Mouse (Mus musculus): ENCODE data around the gene Aspdh. TPM values are rescaled to one million over a fixed set of nuclear protein-coding genes. Genes with fewer than 3 reads are reported as not detected.

Aspdh gene
- polyA plus RNA-seq, 1 experiment: 8.7 TPM

DNA sequence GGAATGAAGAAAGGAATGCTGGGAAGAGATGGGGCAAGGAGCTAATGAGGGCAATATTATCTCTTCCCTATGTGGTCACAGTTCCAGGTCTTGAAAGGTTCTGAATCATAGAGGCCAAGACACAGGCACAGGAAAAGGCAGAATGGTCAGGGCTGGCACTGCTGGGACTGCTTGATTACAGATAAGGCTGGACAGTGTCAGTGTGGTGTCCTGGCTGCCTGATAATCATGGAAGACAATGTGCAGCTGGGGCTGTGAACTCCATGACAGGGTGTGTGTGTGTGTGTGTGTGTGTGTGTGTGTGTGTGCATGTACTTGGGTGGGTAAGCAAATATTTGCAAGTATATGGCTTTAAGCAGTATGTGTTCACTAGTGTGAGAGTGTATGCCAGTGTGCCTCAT lies 42.3 kb downstream of the Aspdh start:
- Histone ChIP-seq H3K4me3 (ENCODE audit: insufficient read depth, low read length) (no peak overlapping the region), H3K27ac (ENCODE audit: insufficient read depth, low read length) (no peak overlapping the region), H3K4me1 (ENCODE audit: control insufficient read depth, insufficient read depth, low read length) (no peaks in the 10 kb centered on the region)
- no peak for TF ChIP-seq POLR2A (IDR thresholded peaks at IDR 0.05; ENCODE audit: extremely low read depth, insufficient read depth, low read length)
- TF ChIP-seq CTCF (IDR thresholded peaks at IDR 0.05; ENCODE audit: extremely low read depth, insufficient read depth, low read length): no peak

Other genes with a start within 250 kb of the Aspdh start
- gene Klk1b5, start 249.4 kb upstream of the Aspdh start, polyA plus RNA-seq (2012; rRNA removed): not detected in 2 replicates
- gene Klk1, start 240.0 kb upstream of the Aspdh start, polyA plus RNA-seq (2012; rRNA removed): not detected in 2 replicates
- gene Gm36864, start 229.2 kb upstream of the Aspdh start, polyA plus RNA-seq (2012; rRNA removed): not detected in 2 replicates
- 2.3 and 2.9 TPM in 2 replicates for gene 1700028J19Rik, start 218.7 kb upstream of the Aspdh start, polyA plus RNA-seq (2012; rRNA removed)
- 105 TPM in 2 replicates for gene 2410002F23Rik, start 218.7 kb upstream of the Aspdh start, polyA plus RNA-seq (2012; rRNA removed)
- gene Acp4, start 208.0 kb upstream of the Aspdh start, polyA plus RNA-seq (2012; rRNA removed): not detected in 2 replicates
- gene Gm15517, start 203.9 kb upstream of the Aspdh start, polyA plus RNA-seq (2012; rRNA removed): not detected in 2 replicates
- gene Clec11a, start 158.5 kb upstream of the Aspdh start, polyA plus RNA-seq (2012; rRNA removed): 5.4 and 5.6 TPM in 2 replicates
- gene Shank1, start 155.1 kb upstream of the Aspdh start, polyA plus RNA-seq (2012; rRNA removed): 106 and 113 TPM in 2 replicates
- 70.2 and 74.0 TPM in 2 replicates for gene Syt3, start 81.3 kb upstream of the Aspdh start, polyA plus RNA-seq (2012; rRNA removed)
- gene 1700008O03Rik, start 79.6 kb upstream of the Aspdh start, polyA plus RNA-seq (2012; rRNA removed): 3.7 and 4.3 TPM in 2 replicates
- 190 and 192 TPM in 2 replicates for gene Lrrc4b, start 36.4 kb upstream of the Aspdh start, polyA plus RNA-seq (2012; rRNA removed)
- 232 and 256 TPM in 2 replicates for gene Josd2, start 2.6 kb downstream of the Aspdh start, polyA plus RNA-seq (2012; rRNA removed)
- 297 and 308 TPM in 2 replicates for gene Emc10, start 31.1 kb downstream of the Aspdh start, polyA plus RNA-seq (2012; rRNA removed)
- gene Fam71e1, start 31.2 kb downstream of the Aspdh start, polyA plus RNA-seq (2012; rRNA removed): 27.0 and 29.4 TPM in 2 replicates
- gene Mybpc2, start 59.3 kb downstream of the Aspdh start, polyA plus RNA-seq (2012; rRNA removed): 0.04 and 0.06 TPM in 2 replicates
- gene Spib, start 66.7 kb downstream of the Aspdh start, polyA plus RNA-seq (2012; rRNA removed): 0.08 and 0.27 TPM in 2 replicates
- 11.1 and 11.6 TPM in 2 replicates for gene Pold1, start 83.5 kb downstream of the Aspdh start, polyA plus RNA-seq (2012; rRNA removed)
- gene Nr1h2, start 88.6 kb downstream of the Aspdh start, polyA plus RNA-seq (2012; rRNA removed): 89.5 and 89.6 TPM in 2 replicates
- 0.26 and 0.61 TPM in 2 replicates for gene Napsa, start 107.0 kb downstream of the Aspdh start, polyA plus RNA-seq (2012; rRNA removed)
- 54.9 and 62.0 TPM in 2 replicates for gene Kcnc3, start 125.3 kb downstream of the Aspdh start, polyA plus RNA-seq (2012; rRNA removed)
- 15.9 and 17.4 TPM in 2 replicates for gene Myh14, start 205.5 kb downstream of the Aspdh start, polyA plus RNA-seq (2012; rRNA removed)
- gene Izumo2, start 243.4 kb downstream of the Aspdh start, polyA plus RNA-seq (2012; rRNA removed): not detected in 2 replicates

All from cortical plate, adult 2 months (tissue).